ENCODE assay signal across 8 mouse cellular contexts in genomic region chr17:35163326-35164081, GRCm38 (mm10). TPM values are rescaled to one million over a fixed set of nuclear protein-coding genes. Genes with fewer than 3 reads are reported as not detected.
A peak's percentile ranks its signal among the peaks of the same experiment; 100 is the strongest.
DNase-seq lines count a peak whose midpoint lies in the region; ATAC-seq and TF ChIP-seq lines count a peak whose summit lies in the region.

No protein-coding gene starts in this region.

- no peaks in the 10 kb centered on the region for H3K9me3 ChIP-seq in lung, embryonic 14.5 days (ENCODE audit: low read depth, low read length)
- H3K9me3 ChIP-seq in embryonic facial prominence, embryonic 12.5 days, result no peaks in the 10 kb centered on the region
- H3K9me3 ChIP-seq in neural tube, embryonic 13.5 days, result no peaks in the 10 kb centered on the region

- H3K27me3 ChIP-seq in lung, embryonic 14.5 days (ENCODE audit: insufficient read depth, low read length), result no peaks in the 10 kb centered on the region
- H3K27me3 ChIP-seq in embryonic facial prominence, embryonic 12.5 days, result no peaks in the 10 kb centered on the region
- H3K27me3 ChIP-seq in neural tube, embryonic 13.5 days, result no peaks in the 10 kb centered on the region

- H3K27ac ChIP-seq in lung, embryonic 14.5 days (ENCODE audit: low read depth), result peak overlapping the region; percentile 99; the same call in 1 of the 2 replicates
- peak overlapping the region; percentile 97 for H3K27ac ChIP-seq in embryonic facial prominence, embryonic 12.5 days
- peak overlapping the region; percentile 98 for H3K27ac ChIP-seq in neural tube, embryonic 13.5 days (replicated peaks)

- 11% methylated on average over 8 of the region's 8 CpGs for WGBS in lung, embryonic 14.5 days
- WGBS in embryonic facial prominence, embryonic 12.5 days, result 12% methylated on average over 8 of the region's 8 CpGs
- 12% methylated on average over 8 of the region's 8 CpGs for WGBS in neural tube, embryonic 13.5 days

- no peak for ATAC-seq in lung, embryonic 14.5 days (ENCODE audit: insufficient read depth)
- ATAC-seq in embryonic facial prominence, embryonic 12.5 days (ENCODE audit: insufficient number of reproducible peaks, insufficient read depth, low FRiP score, low TSS enrichment), result no peak
- ATAC-seq in neural tube, embryonic 13.5 days (ENCODE audit: low read depth), result no peak

- peaks cover 45% of the 10 kb centered on the region for H3K36me3 ChIP-seq in lung, embryonic 14.5 days (ENCODE audit: insufficient read depth)
- H3K36me3 ChIP-seq in embryonic facial prominence, embryonic 12.5 days, result peaks cover 38% of the 10 kb centered on the region
- H3K36me3 ChIP-seq in neural tube, embryonic 13.5 days, result peaks cover 40% of the 10 kb centered on the region

- H3K4me1 ChIP-seq in lung, embryonic 14.5 days (ENCODE audit: insufficient read depth), result peaks cover 13% of the 10 kb centered on the region; the same call in 1 of the 2 replicates
- H3K4me1 ChIP-seq in embryonic facial prominence, embryonic 12.5 days, result peaks cover 18% of the 10 kb centered on the region
- H3K4me1 ChIP-seq in neural tube, embryonic 13.5 days (replicated peaks), result peaks cover 43% of the 10 kb centered on the region

- peak overlapping the region; percentile 98 for H3K9ac ChIP-seq in lung, embryonic 14.5 days
- H3K9ac ChIP-seq in embryonic facial prominence, embryonic 12.5 days, result peak overlapping the region; percentile 100
- peak overlapping the region; percentile 100 for H3K9ac ChIP-seq in neural tube, embryonic 13.5 days

- no peak for TF ChIP-seq CTCF in lung, embryonic 14.5 days (IDR thresholded peaks at IDR 0.05; ENCODE audit: low read depth)

- H3K4me3 ChIP-seq in lung, embryonic 14.5 days (ENCODE audit: low read depth, low read length), result peak overlapping the region; percentile 100
- H3K4me3 ChIP-seq in embryonic facial prominence, embryonic 12.5 days, result peak overlapping the region; percentile 99
- H3K4me3 ChIP-seq in neural tube, embryonic 13.5 days, result peak overlapping the region; percentile 99

- DNase-seq in lung, embryonic 14.5 days, result no peak
- DNase-seq in lung, adult 18-20 months, result no peak
- DNase-seq in induced T-regulatory cell, adult 2 months (ENCODE audit: low read depth), result peak; percentile 57
- DNase-seq in c-Kit-positive CD71-positive TER-119-positive erythroid progenitor cells, embryonic 14.5 days (ENCODE audit: low spot score), result no peak
- DNase-seq in ovary, postnatal 10 days (ENCODE audit: low spot score), result no peak
- no peak for DNase-seq in adrenal gland, adult 8-10 months

- peak overlapping the region; percentile 99 for H3K4me2 ChIP-seq in lung, embryonic 14.5 days
- peak overlapping the region; percentile 95 for H3K4me2 ChIP-seq in embryonic facial prominence, embryonic 12.5 days (replicated peaks)
- peak overlapping the region; percentile 100 for H3K4me2 ChIP-seq in neural tube, embryonic 13.5 days

RNA-seq across cellular contexts. Expression of gene Prrc2a, which starts 1.2 kb away (rescaled TPM):
- 210 and 238 TPM in 2 replicates for polyA plus RNA-seq in lung, embryonic 14.5 days (2014; fragmentation: Nextera tagmentation; extraction: Ambion mirVana)
- polyA plus RNA-seq in embryonic facial prominence, embryonic 12.5 days (2016; fragmentation: Nextera tagmentation; extraction: Ambion mirVana), result 225 and 230 TPM in 2 replicates
- 178 and 185 TPM in 2 replicates for polyA plus RNA-seq in neural tube, embryonic 13.5 days (2015; fragmentation: Nextera tagmentation; extraction: Ambion mirVana)
- 100 to 1,000 TPM; 241 to 340 (median 274) TPM for total RNA-seq in adrenal gland, adult 8-10 months (2022)

RNA-seq across cellular contexts. Expression of gene Aif1, which starts 12.4 kb away (rescaled TPM):
- 6.0 and 11.9 TPM in 2 replicates for polyA plus RNA-seq in lung, embryonic 14.5 days (2014; fragmentation: Nextera tagmentation; extraction: Ambion mirVana)
- 7.0 and 7.3 TPM in 2 replicates for polyA plus RNA-seq in embryonic facial prominence, embryonic 12.5 days (2016; fragmentation: Nextera tagmentation; extraction: Ambion mirVana)
- 11.4 and 12.7 TPM in 2 replicates for polyA plus RNA-seq in neural tube, embryonic 13.5 days (2015; fragmentation: Nextera tagmentation; extraction: Ambion mirVana)
- total RNA-seq in adrenal gland, adult 8-10 months (2022), result 10 to 100 TPM in 2 of 4 experiments, 1 to 10 TPM in 2; 5.5 to 14.5 (median 10.5) TPM

RNA-seq across cellular contexts. Expression of gene Lst1, which starts 24.7 kb away (rescaled TPM):
- polyA plus RNA-seq in lung, embryonic 14.5 days (2014; fragmentation: Nextera tagmentation; extraction: Ambion mirVana), result 11.6 and 14.1 TPM in 2 replicates
- polyA plus RNA-seq in embryonic facial prominence, embryonic 12.5 days (2016; fragmentation: Nextera tagmentation; extraction: Ambion mirVana), result 5.9 and 7.7 TPM in 2 replicates
- polyA plus RNA-seq in neural tube, embryonic 13.5 days (2015; fragmentation: Nextera tagmentation; extraction: Ambion mirVana), result 7.8 and 8.9 TPM in 2 replicates
- 10 to 100 TPM in 1 of 4 experiments, 1 to 10 TPM in 3; 4.7 to 11.3 (median 8.2) TPM for total RNA-seq in adrenal gland, adult 8-10 months (2022)

RNA-seq across cellular contexts. Expression of gene Bag6, which starts 28.5 kb away (rescaled TPM):
- polyA plus RNA-seq in lung, embryonic 14.5 days (2014; fragmentation: Nextera tagmentation; extraction: Ambion mirVana), result 65.9 and 69.1 TPM in 2 replicates
- 73.3 and 74.0 TPM in 2 replicates for polyA plus RNA-seq in embryonic facial prominence, embryonic 12.5 days (2016; fragmentation: Nextera tagmentation; extraction: Ambion mirVana)
- polyA plus RNA-seq in neural tube, embryonic 13.5 days (2015; fragmentation: Nextera tagmentation; extraction: Ambion mirVana), result 67.1 and 75.0 TPM in 2 replicates
- total RNA-seq in adrenal gland, adult 8-10 months (2022), result 100 to 1,000 TPM; 354 to 477 (median 417) TPM

RNA-seq across cellular contexts. Expression of gene Ltb, which starts 30.7 kb away (rescaled TPM):
- polyA plus RNA-seq in lung, embryonic 14.5 days (2014; fragmentation: Nextera tagmentation; extraction: Ambion mirVana), result 0.43 TPM in 1 of 2 replicates, not detected in the other
- polyA plus RNA-seq in embryonic facial prominence, embryonic 12.5 days (2016; fragmentation: Nextera tagmentation; extraction: Ambion mirVana), result 0.95 and 0.98 TPM in 2 replicates
- polyA plus RNA-seq in neural tube, embryonic 13.5 days (2015; fragmentation: Nextera tagmentation; extraction: Ambion mirVana), result 0.22 and 0.58 TPM in 2 replicates
- 10 to 100 TPM in 1 of 4 experiments, 1 to 10 TPM in 3; 1.3 to 10.3 (median 4.5) TPM for total RNA-seq in adrenal gland, adult 8-10 months (2022)
